ENCODE assay signal across 11 mouse cellular contexts in the genomic region with DNA sequence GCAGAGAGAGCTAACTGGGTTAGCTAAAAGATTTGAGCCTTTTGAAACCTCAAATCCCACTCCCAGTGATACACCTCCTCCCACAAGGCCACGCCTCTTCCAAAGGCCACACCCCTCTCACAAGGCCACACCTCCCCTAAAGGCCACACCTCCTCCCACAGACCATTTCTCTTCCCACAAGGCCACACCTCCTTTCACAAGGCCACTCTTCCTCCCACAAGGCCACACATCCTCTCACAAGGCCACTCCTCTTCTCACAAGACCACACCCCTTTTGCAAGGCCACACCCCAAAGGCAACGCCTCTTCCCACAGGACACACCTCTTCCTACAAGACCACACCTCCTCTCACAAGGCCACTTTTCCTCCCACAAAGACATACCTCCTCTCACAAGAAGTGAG. TPM values are rescaled to one million over a fixed set of nuclear protein-coding genes. Genes with fewer than 3 reads are reported as not detected.
A peak's percentile ranks its signal among the peaks of the same experiment; 100 is the strongest.
DNase-seq lines count a peak whose midpoint lies in the region; ATAC-seq and TF ChIP-seq lines count a peak whose summit lies in the region.
"Had no signal": no experiment of that assay in that cellular context is flagged by ENCODE, and none has a peak within 500 bp of the region (broad histone marks: within the 10 kb centered on the region; RNA-seq: fewer than 3 reads in every experiment).

No protein-coding gene starts in this region.

- 0 out of 2 replicates have a peak, but pooled peaks cover 3% of the 10 kb centered on the region for H3K4me1 ChIP-seq in liver, postnatal 0 days (ENCODE audit: insufficient read depth)
- peaks cover 16% of the 10 kb centered on the region for H3K4me1 ChIP-seq in intestine, embryonic 16.5 days (ENCODE audit: control insufficient read depth, insufficient read depth, low read length)

- ATAC-seq in liver, postnatal 0 days, result peak; percentile 40; the same call in 1 of the 2 replicates
- ATAC-seq in intestine, embryonic 16.5 days, result no peak

- no peak overlapping the region for H3K9ac ChIP-seq in liver, postnatal 0 days (replicated peaks)
- H3K9ac ChIP-seq in intestine, embryonic 16.5 days (ENCODE audit: low read depth, low read length), result no peak overlapping the region

- TF ChIP-seq EP300 in liver, postnatal 0 days (IDR thresholded peaks at IDR 0.05; ENCODE audit: low read depth), result no peak

- WGBS in liver, postnatal 0 days (ENCODE audit: insufficient replicate concordance), result 27% methylated on average over 2 of the region's 2 CpGs
- 21% methylated on average over 2 of the region's 2 CpGs for WGBS in intestine, embryonic 16.5 days

- H3K27me3 ChIP-seq in liver, postnatal 0 days (ENCODE audit: insufficient read depth, low read length), result peaks cover 18% of the 10 kb centered on the region
- H3K27me3 ChIP-seq in intestine, embryonic 16.5 days (replicated peaks; ENCODE audit: control insufficient read depth, insufficient read depth, low read length), result peaks cover 6% of the 10 kb centered on the region

- H3K36me3 ChIP-seq in liver, postnatal 0 days (replicated peaks; ENCODE audit: insufficient read depth, low read length), result no peaks in the 10 kb centered on the region
- H3K36me3 ChIP-seq in intestine, embryonic 16.5 days (ENCODE audit: control insufficient read depth, insufficient read depth, low read length), result no peaks in the 10 kb centered on the region

- peak; percentile 60 for DNase-seq in cerebellum, adult 9-11 months
- no peak for DNase-seq in cerebellum, postnatal 36 days
- DNase-seq in 416B (ENCODE audit: low read depth) (peak; percentile 86), R1 (ENCODE audit: low read depth, low spot score) (peak; percentile 98)
- peak; percentile 41 for DNase-seq in liver, postnatal 0 days
- no peak for DNase-seq in frontal cortex, postnatal 10 days (ENCODE audit: low spot score in 2 of 2)
- DNase-seq in layer of hippocampus, postnatal 10 days (ENCODE audit: low spot score in 2 of 2), result no peak
- DNase-seq: heart, postnatal 10 days; lung, adult 2 months had no signal

- no peak overlapping the region for H3K4me2 ChIP-seq in liver, postnatal 0 days (ENCODE audit: low read depth, low read length)
- no peak overlapping the region for H3K4me2 ChIP-seq in intestine, embryonic 16.5 days (ENCODE audit: low read depth, low read length)

- no peak overlapping the region for H3K4me3 ChIP-seq in liver, postnatal 0 days (ENCODE audit: low read depth, low read length)
- no peak overlapping the region for H3K4me3 ChIP-seq in intestine, embryonic 16.5 days (ENCODE audit: low read length)

- no peak overlapping the region for H3K27ac ChIP-seq in liver, postnatal 0 days (ENCODE audit: low read depth)
- H3K27ac ChIP-seq in intestine, embryonic 16.5 days (ENCODE audit: low read length), result no peak overlapping the region

- no peaks in the 10 kb centered on the region for H3K9me3 ChIP-seq in liver, postnatal 0 days (ENCODE audit: low read length)
- H3K9me3 ChIP-seq in intestine, embryonic 16.5 days (ENCODE audit: control insufficient read depth, low read length), result no peaks in the 10 kb centered on the region

- TF ChIP-seq CTCF in liver, postnatal 0 days (IDR thresholded peaks at IDR 0.05; ENCODE audit: low read depth), result no peak

RNA-seq across cellular contexts. Expression of gene Rasal1, which starts 28.9 kb away (rescaled TPM):
- 0.20 and 0.36 TPM in 2 replicates for polyA plus RNA-seq in liver, postnatal 0 days (2015; fragmentation: Nextera tagmentation; extraction: Ambion mirVana)
- polyA plus RNA-seq in intestine, embryonic 16.5 days (2015; fragmentation: Nextera tagmentation; extraction: Ambion mirVana), result 1.8 and 1.9 TPM in 2 replicates
- total RNA-seq in layer of hippocampus, postnatal 10 days (2021), result 100 to 1,000 TPM in 1 of 2 experiments, 10 to 100 TPM in 1; 77.2 to 112 TPM
- polyA plus RNA-seq: neural tube, embryonic 11.5 days had no signal

RNA-seq across cellular contexts. Expression of gene Dtx1, which starts 34.2 kb away (rescaled TPM):
- 0.23 and 0.25 TPM in 2 replicates for polyA plus RNA-seq in liver, postnatal 0 days (2015; fragmentation: Nextera tagmentation; extraction: Ambion mirVana)
- polyA plus RNA-seq in intestine, embryonic 16.5 days (2015; fragmentation: Nextera tagmentation; extraction: Ambion mirVana), result 2.2 and 3.0 TPM in 2 replicates
- total RNA-seq in layer of hippocampus, postnatal 10 days (2021), result 10 to 100 TPM; 87.6 to 93.3 TPM

RNA-seq across cellular contexts. Expression of gene Cfap73, which starts 43.5 kb away (rescaled TPM):
- not detected in 2 replicates for polyA plus RNA-seq in liver, postnatal 0 days (2015; fragmentation: Nextera tagmentation; extraction: Ambion mirVana)
- polyA plus RNA-seq in intestine, embryonic 16.5 days (2015; fragmentation: Nextera tagmentation; extraction: Ambion mirVana), result 0.24 TPM in 1 of 2 replicates, not detected in the other
- total RNA-seq in layer of hippocampus, postnatal 10 days (2021), result under 1 TPM; 0.76 to 0.80 TPM
- total RNA-seq: heart, postnatal 10 days had no signal
- polyA plus RNA-seq: neural tube, embryonic 11.5 days had no signal

Comparison
In these comparisons a context has a peak if more than half of its experiments do, and no peak if none do; other contexts are left out.
1. DNase-seq: peak in cerebellum, adult 9-11 months (single experiment), 416B (single experiment), R1 (single experiment) and liver, postnatal 0 days (single experiment); none in cerebellum, postnatal 36 days (0 of 2), frontal cortex, postnatal 10 days (0 of 2) and layer of hippocampus, postnatal 10 days (0 of 2).